Mouse (Mus musculus) heart, embryonic 13.5 days (tissue): ENCODE results near the gene H2-Ob. TPM values are rescaled to one million over a fixed set of nuclear protein-coding genes. Genes with fewer than 3 reads are reported as not detected.

Experiments used
- ATAC-seq: fragments of 200-750 bp; cut with Nextera tagmentation; 2 replicates; pipeline ENCODE4 v1.8.0; 2017; ENCODE audit warnings: moderate TSS enrichment; ENCODE audit not compliant: insufficient number of reproducible peaks, low FRiP score, low TSS enrichment; ENCODE audit errors: extremely low read depth
- H3K27ac ChIP-seq: fragments of 300-500 bp; sonication (generic); replicated peaks from 2 replicates; pipeline ENCODE4 v1.5.1; 2015; ENCODE audit warnings: moderate library complexity, mild to moderate bottlenecking, inconsistent platforms
- H3K27me3 ChIP-seq: fragments of 300-500 bp; sonication (generic); replicated peaks from 2 replicates; pipeline ENCODE4 v1.6.1; 2015; ENCODE audit warnings: mild to moderate bottlenecking, inconsistent platforms
- H3K36me3 ChIP-seq: fragments of 300-500 bp; sonication (generic); 2 replicates; pipeline ENCODE4 v1.6.1; 2015; ENCODE audit warnings: mild to moderate bottlenecking, inconsistent platforms
- H3K4me1 ChIP-seq: fragments of 300-500 bp; sonication (generic); 2 replicates; pipeline ENCODE4 v1.6.1; 2015; ENCODE audit warnings: inconsistent platforms
- H3K4me2 ChIP-seq: fragments of 300-500 bp; sonication (generic); 2 replicates; pipeline ENCODE4 v1.6.1; 2015; ENCODE audit warnings: inconsistent platforms, mild to moderate bottlenecking, moderate library complexity
- H3K4me3 ChIP-seq: fragments of 300-500 bp; sonication (generic); 2 replicates; pipeline ENCODE4 v1.5.1; 2015; ENCODE audit warnings: moderate library complexity, mild to moderate bottlenecking, inconsistent platforms
- H3K9ac ChIP-seq: fragments of 300-500 bp; sonication (generic); 2 replicates; pipeline ENCODE4 v1.6.1; 2015; ENCODE audit warnings: inconsistent platforms, mild to moderate bottlenecking, moderate library complexity
- H3K9me3 ChIP-seq: fragments of 300-500 bp; sonication (generic); 2 replicates; pipeline ENCODE4 v1.6.1; 2016; ENCODE audit warnings: inconsistent platforms
- WGBS: fragments of 180-500 bp; shearing (Covaris S2); methylation state at CpG from one replicate; pipeline ENCODE4 v1.1.7; 2015; ENCODE audit warnings: mixed read lengths; 5-methylcytosine and 5-hydroxymethylcytosine counted together
- polyA plus RNA-seq: library from polyadenylated mRNA; unstranded; fragments of >200 nt; fragmentation: Nextera tagmentation; extraction: Ambion mirVana; gene quantifications from 2 replicates; pipeline ENCODE4 v1.2.1, GENCODE M21; 2015

H2-Ob gene
- polyA plus RNA-seq, 1 experiment from 2014 or later = not detected

DNA sequence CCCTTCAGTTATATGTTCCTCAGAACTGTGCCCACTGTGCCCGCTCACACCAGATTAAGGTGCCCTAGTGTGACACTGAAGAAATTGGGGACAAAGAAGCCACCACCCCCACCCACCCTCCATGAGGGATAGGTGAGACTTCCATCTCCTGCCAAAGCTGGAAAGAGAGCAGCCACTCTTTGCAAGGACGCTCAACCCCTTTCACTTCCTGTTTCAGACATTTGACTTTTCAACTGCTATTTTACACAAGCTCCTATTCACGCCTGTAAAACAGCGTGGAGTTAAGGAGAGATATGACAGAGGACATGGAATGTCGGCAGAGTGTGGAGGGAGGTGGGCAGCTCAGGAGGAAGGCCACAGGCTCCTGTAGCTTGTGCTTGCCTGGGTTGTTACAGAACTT, 47.8 kb downstream of the H2-Ob start:
- no peak overlapping the region for H3K4me3 ChIP-seq
- no peak for ATAC-seq
- H3K36me3 ChIP-seq = no peaks in the 10 kb centered on the region
- H3K27ac ChIP-seq = no peak overlapping the region
- no peak overlapping the region for H3K4me2 ChIP-seq
- H3K4me1 ChIP-seq = no peaks in the 10 kb centered on the region
- no peak overlapping the region for H3K9ac ChIP-seq
- peaks cover 20% of the 10 kb centered on the region for H3K27me3 ChIP-seq
- no peaks in the 10 kb centered on the region for H3K9me3 ChIP-seq
- 55% methylated on average over 5 of the region's 5 CpGs for WGBS

DNA sequence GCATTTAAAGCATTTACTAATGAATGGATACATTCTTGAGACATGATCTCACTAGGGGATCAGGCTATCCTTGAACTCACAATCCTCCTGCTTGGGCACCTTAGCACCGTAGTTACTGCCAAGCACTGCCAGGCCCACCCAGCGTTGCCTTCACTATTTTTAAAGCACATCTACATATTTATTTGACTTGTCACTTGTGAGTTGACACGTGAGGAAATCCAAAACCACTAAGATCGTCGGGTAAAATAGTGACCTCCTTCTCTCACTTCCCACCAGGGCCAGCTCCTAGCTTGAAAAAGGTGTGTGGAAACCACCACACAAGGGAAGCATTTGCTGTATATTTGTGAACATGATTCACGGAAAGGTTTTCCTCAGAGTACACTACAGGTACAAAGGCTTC, 48.3 kb downstream of the H2-Ob start:
- Histone ChIP-seq H3K4me2 (no peak overlapping the region), H3K27ac (no peak overlapping the region), H3K4me1 (no peaks in the 10 kb centered on the region), H3K9me3 (no peaks in the 10 kb centered on the region), H3K27me3 (peaks cover 20% of the 10 kb centered on the region), H3K36me3 (no peaks in the 10 kb centered on the region), H3K9ac (no peak overlapping the region), H3K4me3 (no peak overlapping the region)
- 58% methylated on average over 6 of the region's 6 CpGs for WGBS
- no peak for ATAC-seq

DNA sequence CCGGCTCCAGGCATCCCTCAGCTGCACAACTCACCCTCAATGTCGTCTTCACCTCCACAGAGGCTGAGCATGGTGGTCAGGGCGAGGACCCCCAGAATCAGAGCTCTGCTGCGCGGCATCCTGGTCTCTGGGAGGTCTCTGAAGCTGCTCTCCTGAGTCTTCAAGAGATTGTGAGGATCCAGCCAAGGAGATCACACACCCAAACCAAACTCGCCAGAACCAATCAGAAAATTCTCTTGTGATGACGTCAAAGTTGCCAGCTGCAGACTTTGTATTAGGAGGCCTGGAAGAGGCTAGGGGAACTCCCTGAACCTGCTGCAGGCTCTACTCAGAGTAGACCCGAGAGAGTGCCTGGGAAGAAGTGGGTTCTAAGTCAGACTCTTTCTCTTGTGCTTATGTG, 48.9 kb downstream of the H2-Ob start, which contains the start of gene H2-Aa:
H2-Aa (minus strand) TSS at position 176 of the 400 bp plus-strand sequence.
- WGBS = 14% methylated on average over 8 of the region's 8 CpGs
- Histone ChIP-seq H3K4me3 (no peak within 1 kb of the TSS), H3K27me3 (peaks cover 16% of the 10 kb centered on the region), H3K27ac (no peak within 1 kb of the TSS), H3K36me3 (no peaks in the 10 kb centered on the region), H3K4me1 (no peaks in the 10 kb centered on the region), H3K9ac (no peak within 1 kb of the TSS), H3K9me3 (no peaks in the 10 kb centered on the region), H3K4me2 (no peak within 1 kb of the TSS)
- no peak for ATAC-seq

GRCm38 (mm10) chr17:34288131-34288530, 49.4 kb downstream of the H2-Ob start:
- H3K4me2 ChIP-seq = no peak overlapping the region
- H3K9ac ChIP-seq = no peak overlapping the region
- H3K27ac ChIP-seq = no peak overlapping the region
- H3K4me3 ChIP-seq = no peak overlapping the region
- H3K27me3 ChIP-seq = peaks cover 11% of the 10 kb centered on the region
- WGBS = 62% methylated on average over 3 of the region's 3 CpGs
- H3K36me3 ChIP-seq = no peaks in the 10 kb centered on the region
- no peak for ATAC-seq
- no peaks in the 10 kb centered on the region for H3K9me3 ChIP-seq
- H3K4me1 ChIP-seq = no peaks in the 10 kb centered on the region

DNA sequence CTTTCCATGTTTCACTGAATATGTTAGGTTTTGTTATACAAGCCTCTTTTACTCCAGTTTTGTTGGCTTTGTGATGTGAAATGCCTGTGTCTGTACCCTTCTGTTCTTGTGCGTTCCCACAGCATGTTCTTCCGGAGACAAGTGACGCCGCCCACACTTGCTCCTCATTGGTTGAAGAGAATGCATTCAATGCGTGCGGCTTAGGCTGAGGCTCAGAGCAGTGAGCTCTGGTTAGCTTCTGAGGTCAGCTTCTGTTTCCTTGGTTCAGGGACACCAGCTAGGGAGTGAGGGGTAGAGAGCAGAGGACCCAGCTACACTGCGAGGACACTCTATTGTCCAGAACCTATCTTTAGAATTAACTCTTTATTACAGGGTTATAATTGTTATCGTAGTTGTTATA, 52.9 kb downstream of the H2-Ob start:
- 16% methylated on average over 8 of the region's 8 CpGs for WGBS
- Histone ChIP-seq H3K4me3 (no peak overlapping the region), H3K4me1 (peaks cover 3% of the 10 kb centered on the region; the same call in 1 of the 2 replicates), H3K4me2 (no peak overlapping the region), H3K9me3 (no peaks in the 10 kb centered on the region), H3K36me3 (no peaks in the 10 kb centered on the region), H3K9ac (no peak overlapping the region), H3K27me3 (peaks cover 10% of the 10 kb centered on the region), H3K27ac (no peak overlapping the region)
- ATAC-seq = peak; percentile 63; the same call in 1 of the 2 replicates

GRCm38 (mm10) chr17:34292570-34292969, 53.9 kb downstream of the H2-Ob start:
- no peak overlapping the region for H3K9ac ChIP-seq
- H3K4me3 ChIP-seq = no peak overlapping the region
- H3K36me3 ChIP-seq = no peaks in the 10 kb centered on the region
- no peak overlapping the region for H3K4me2 ChIP-seq
- no peak overlapping the region for H3K27ac ChIP-seq
- H3K4me1 ChIP-seq = peaks cover 3% of the 10 kb centered on the region; the same call in 1 of the 2 replicates
- no peaks in the 10 kb centered on the region for H3K9me3 ChIP-seq
- peaks cover 15% of the 10 kb centered on the region for H3K27me3 ChIP-seq
- ATAC-seq = no peak
- WGBS = 73% methylated on average over 4 of the region's 4 CpGs

DNA sequence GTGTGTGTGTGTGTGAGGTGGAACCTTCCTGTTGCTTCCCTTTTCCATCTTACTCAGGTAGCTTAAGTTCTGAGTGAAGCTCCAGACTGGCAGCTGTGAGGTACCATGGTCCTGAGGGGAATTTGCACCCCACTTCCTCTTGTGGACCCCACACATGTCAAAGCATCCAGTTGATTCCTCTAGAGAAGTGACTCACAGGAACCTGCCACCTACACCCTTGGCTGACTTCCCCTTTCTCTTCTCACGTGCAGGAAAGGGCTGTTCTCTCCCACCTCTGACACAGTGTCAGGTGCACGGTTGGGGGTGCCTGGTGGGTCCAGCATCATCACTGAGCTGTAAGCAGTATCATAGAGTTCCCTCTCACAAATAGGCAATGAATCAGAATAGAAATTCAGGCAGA, 54.8 kb downstream of the H2-Ob start:
- no peak for ATAC-seq
- no peak overlapping the region for H3K27ac ChIP-seq
- no peak overlapping the region for H3K4me3 ChIP-seq
- H3K4me1 ChIP-seq = peaks cover 3% of the 10 kb centered on the region; the same call in 1 of the 2 replicates
- no peaks in the 10 kb centered on the region for H3K9me3 ChIP-seq
- no peak overlapping the region for H3K9ac ChIP-seq
- WGBS = 27% methylated on average over 2 of the region's 2 CpGs
- no peak overlapping the region for H3K4me2 ChIP-seq
- peaks cover 24% of the 10 kb centered on the region for H3K27me3 ChIP-seq
- no peaks in the 10 kb centered on the region for H3K36me3 ChIP-seq

- no peak for ATAC-seq
- WGBS = 54% methylated on average over 4 of the region's 4 CpGs
- H3K9ac ChIP-seq = no peak overlapping the region
Measured at GRCm38 (mm10) chr17:34294249-34294648, 55.5 kb downstream of the H2-Ob start.

DNA sequence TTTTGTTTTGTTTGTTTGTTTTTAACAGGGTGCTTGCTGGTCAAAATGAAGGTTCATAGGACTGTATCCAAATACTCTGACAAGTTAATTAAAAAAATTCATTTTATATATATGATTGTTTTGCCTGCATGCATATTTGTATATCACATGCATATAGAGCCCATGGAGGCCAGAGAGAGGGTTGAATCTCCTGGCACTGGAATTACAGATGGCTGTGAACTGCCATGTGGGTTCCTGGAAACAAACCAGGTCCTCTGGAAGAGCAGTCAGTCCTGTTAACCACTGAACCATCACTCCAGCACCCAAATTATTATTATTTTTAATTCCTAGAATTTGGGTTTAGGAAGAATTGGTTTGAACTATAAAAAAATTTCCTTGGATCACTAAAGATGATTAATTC, 56.6 kb downstream of the H2-Ob start:
- H3K36me3 ChIP-seq = no peaks in the 10 kb centered on the region
- peaks cover 25% of the 10 kb centered on the region for H3K27me3 ChIP-seq
- no peak overlapping the region for H3K4me2 ChIP-seq
- peaks cover 3% of the 10 kb centered on the region; the same call in 1 of the 2 replicates for H3K4me1 ChIP-seq
- ATAC-seq = no peak
- no peak overlapping the region for H3K27ac ChIP-seq
- no peak overlapping the region for H3K4me3 ChIP-seq
- no peaks in the 10 kb centered on the region for H3K9me3 ChIP-seq
- no peak overlapping the region for H3K9ac ChIP-seq

More at GRCm38 (mm10) chr17:34294249-34294648, 55.5 kb downstream of the H2-Ob start:
- Histone ChIP-seq H3K4me2 (no peak overlapping the region), H3K36me3 (no peaks in the 10 kb centered on the region), H3K27me3 (peaks cover 25% of the 10 kb centered on the region), H3K27ac (no peak overlapping the region), H3K9me3 (no peaks in the 10 kb centered on the region), H3K4me3 (no peak overlapping the region), H3K4me1 (peaks cover 3% of the 10 kb centered on the region; the same call in 1 of the 2 replicates)

- peak overlapping the region; percentile 43 for H3K4me3 ChIP-seq
- no peak overlapping the region for H3K27ac ChIP-seq
- peaks cover 25% of the 10 kb centered on the region for H3K27me3 ChIP-seq
- H3K4me1 ChIP-seq = peaks cover 3% of the 10 kb centered on the region; the same call in 1 of the 2 replicates
- 21% methylated on average over 23 of the region's 23 CpGs for WGBS
- no peak for ATAC-seq
- 0 out of 2 replicates have a peak overlapping the region, but pooled peaks have one; percentile 41 for H3K9ac ChIP-seq
- H3K9me3 ChIP-seq = no peaks in the 10 kb centered on the region
- no peaks in the 10 kb centered on the region for H3K36me3 ChIP-seq
- H3K4me2 ChIP-seq = peak overlapping the region; percentile 69
Measured at GRCm38 (mm10) chr17:34295891-34296794, 57.4 kb downstream of the H2-Ob start.

DNA sequence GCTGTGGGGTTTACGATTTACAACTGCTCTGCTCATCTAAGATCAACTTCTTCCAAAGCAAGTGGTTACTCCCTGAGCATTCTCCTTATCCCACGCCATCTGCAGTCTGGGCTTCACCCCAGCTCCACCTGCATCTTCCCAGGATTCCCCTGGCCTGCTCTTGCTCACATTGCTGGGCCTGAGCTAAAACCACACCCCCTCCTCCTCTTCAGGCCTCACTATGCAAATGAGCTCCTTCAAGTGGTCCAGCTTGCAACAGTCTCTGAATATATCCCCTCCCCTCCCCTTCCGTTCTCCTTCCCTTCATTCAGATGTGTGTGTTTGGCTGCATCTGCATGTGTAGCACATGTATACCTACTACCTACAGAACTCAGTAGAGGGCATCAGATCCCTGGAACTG, 60.7 kb downstream of the H2-Ob start:
- WGBS = 59% methylated on average over 3 of the region's 3 CpGs
- ATAC-seq = no peak
- no peak overlapping the region for H3K4me2 ChIP-seq
- no peak overlapping the region for H3K4me3 ChIP-seq
- no peaks in the 10 kb centered on the region for H3K36me3 ChIP-seq
- H3K9me3 ChIP-seq = no peaks in the 10 kb centered on the region
- peaks cover 25% of the 10 kb centered on the region for H3K27me3 ChIP-seq
- no peak overlapping the region for H3K9ac ChIP-seq
- H3K27ac ChIP-seq = no peak overlapping the region
- H3K4me1 ChIP-seq = peaks cover 3% of the 10 kb centered on the region; the same call in 1 of the 2 replicates
